Mouse (Mus musculus): ENCODE measurements around the gene Ntn1. TPM values are rescaled to one million over a fixed set of nuclear protein-coding genes. Genes with fewer than 3 reads are reported as not detected.

Ntn1 gene
- polyA plus RNA-seq, 1 experiment from 2014 or later = 14.8 TPM

GRCm38 (mm10) chr11:68205572-68206229 lies 194.9 kb downstream of the Ntn1 start:
- no peak for ATAC-seq (ENCODE audit: insufficient number of reproducible peaks, insufficient read depth, low FRiP score, low TSS enrichment)
- WGBS = 82% methylated on average over 10 of the region's 10 CpGs
- no peak overlapping the region for H3K27ac ChIP-seq

GRCm38 (mm10) chr11:68204407-68204806 lies 196.2 kb downstream of the Ntn1 start:
- no peak for ATAC-seq (ENCODE audit: insufficient number of reproducible peaks, insufficient read depth, low FRiP score, low TSS enrichment)
- Histone ChIP-seq H3K4me2 (replicated peaks) (no peak overlapping the region), H3K4me1 (peaks cover 13% of the 10 kb centered on the region), H3K9me3 (no peaks in the 10 kb centered on the region), H3K9ac (no peak overlapping the region), H3K27ac (no peak overlapping the region), H3K36me3 (no peaks in the 10 kb centered on the region), H3K27me3 (no peaks in the 10 kb centered on the region), H3K4me3 (no peak overlapping the region)
- 81% methylated on average over 5 of the region's 5 CpGs for WGBS

More at GRCm38 (mm10) chr11:68205572-68206229, 194.9 kb downstream of the Ntn1 start:
- Histone ChIP-seq H3K27me3 (no peaks in the 10 kb centered on the region), H3K36me3 (no peaks in the 10 kb centered on the region), H3K9me3 (no peaks in the 10 kb centered on the region), H3K4me2 (replicated peaks) (no peak overlapping the region), H3K4me3 (no peak overlapping the region), H3K9ac (no peak overlapping the region), H3K4me1 (peaks cover 2% of the 10 kb centered on the region; the same call in 1 of the 2 replicates)

- peaks cover 13% of the 10 kb centered on the region for H3K4me1 ChIP-seq
These were observed 196.8 kb downstream of the Ntn1 start for GRCm38 (mm10) chr11:68203658-68204315.

GRCm38 (mm10) chr11:68202561-68202960 lies 198.1 kb downstream of the Ntn1 start:
- Histone ChIP-seq H3K36me3 (no peaks in the 10 kb centered on the region), H3K27ac (no peak overlapping the region), H3K4me3 (no peak overlapping the region), H3K4me2 (replicated peaks) (no peak overlapping the region), H3K9me3 (no peaks in the 10 kb centered on the region), H3K9ac (no peak overlapping the region), H3K27me3 (no peaks in the 10 kb centered on the region), H3K4me1 (peaks cover 13% of the 10 kb centered on the region)
- 53% methylated on average over 10 of the region's 10 CpGs for WGBS
- ATAC-seq (ENCODE audit: insufficient number of reproducible peaks, insufficient read depth, low FRiP score, low TSS enrichment) = no peak

More at GRCm38 (mm10) chr11:68203658-68204315, 196.8 kb downstream of the Ntn1 start:
- no peaks in the 10 kb centered on the region for H3K36me3 ChIP-seq
- ATAC-seq (ENCODE audit: insufficient number of reproducible peaks, insufficient read depth, low FRiP score, low TSS enrichment) = no peak
- H3K4me2 ChIP-seq (replicated peaks) = no peak overlapping the region
- H3K9ac ChIP-seq = no peak overlapping the region
- no peak overlapping the region for H3K27ac ChIP-seq
- no peak overlapping the region for H3K4me3 ChIP-seq
- 76% methylated on average over 10 of the region's 10 CpGs for WGBS
- H3K27me3 ChIP-seq = no peaks in the 10 kb centered on the region
- H3K9me3 ChIP-seq = no peaks in the 10 kb centered on the region

GRCm38 (mm10) chr11:68201811-68202459 lies 198.7 kb downstream of the Ntn1 start:
- peaks cover 17% of the 10 kb centered on the region for H3K4me1 ChIP-seq
- no peaks in the 10 kb centered on the region for H3K36me3 ChIP-seq
- no peak for ATAC-seq (ENCODE audit: insufficient number of reproducible peaks, insufficient read depth, low FRiP score, low TSS enrichment)
- WGBS = 84% methylated on average over 10 of the region's 10 CpGs
- H3K9me3 ChIP-seq = no peaks in the 10 kb centered on the region
- no peak overlapping the region for H3K4me2 ChIP-seq (replicated peaks)
- no peaks in the 10 kb centered on the region for H3K27me3 ChIP-seq
- H3K9ac ChIP-seq = no peak overlapping the region
- H3K4me3 ChIP-seq = no peak overlapping the region
- no peak overlapping the region for H3K27ac ChIP-seq

GRCm38 (mm10) chr11:68201063-68201462 lies 199.6 kb downstream of the Ntn1 start:
- H3K4me2 ChIP-seq (replicated peaks) = no peak overlapping the region
- no peak overlapping the region for H3K27ac ChIP-seq
- no peaks in the 10 kb centered on the region for H3K9me3 ChIP-seq
- no peaks in the 10 kb centered on the region for H3K36me3 ChIP-seq
- H3K27me3 ChIP-seq = no peaks in the 10 kb centered on the region
- ATAC-seq (ENCODE audit: insufficient number of reproducible peaks, insufficient read depth, low FRiP score, low TSS enrichment) = no peak
- WGBS = 84% methylated on average over 1 of the region's 1 CpGs
- H3K4me3 ChIP-seq = no peak overlapping the region
- no peak overlapping the region for H3K9ac ChIP-seq
- H3K4me1 ChIP-seq = peaks cover 19% of the 10 kb centered on the region

- Histone ChIP-seq H3K9ac (no peak overlapping the region), H3K4me3 (no peak overlapping the region), H3K27me3 (no peaks in the 10 kb centered on the region), H3K4me2 (replicated peaks) (no peak overlapping the region), H3K9me3 (no peaks in the 10 kb centered on the region), H3K4me1 (peaks cover 24% of the 10 kb centered on the region), H3K36me3 (no peaks in the 10 kb centered on the region), H3K27ac (no peak overlapping the region)
- WGBS = 86% methylated on average over 4 of the region's 4 CpGs
- ATAC-seq (ENCODE audit: insufficient number of reproducible peaks, insufficient read depth, low FRiP score, low TSS enrichment) = no peak
These were observed 200.1 kb downstream of the Ntn1 start for GRCm38 (mm10) chr11:68200500-68200899.

GRCm38 (mm10) chr11:68199801-68200423 lies 200.7 kb downstream of the Ntn1 start:
- Histone ChIP-seq H3K9ac (no peak overlapping the region; the same call in 1 of the 2 replicates), H3K4me2 (replicated peaks) (no peak overlapping the region), H3K9me3 (no peaks in the 10 kb centered on the region), H3K36me3 (no peaks in the 10 kb centered on the region), H3K4me1 (peaks cover 30% of the 10 kb centered on the region), H3K4me3 (no peak overlapping the region), H3K27me3 (no peaks in the 10 kb centered on the region), H3K27ac (no peak overlapping the region)
- no peak for ATAC-seq (ENCODE audit: insufficient number of reproducible peaks, insufficient read depth, low FRiP score, low TSS enrichment)
- WGBS = 23% methylated on average over 10 of the region's 10 CpGs

- 75% methylated on average over 8 of the region's 8 CpGs for WGBS
- H3K27me3 ChIP-seq = no peaks in the 10 kb centered on the region
These were observed 201.5 kb downstream of the Ntn1 start for GRCm38 (mm10) chr11:68199103-68199502.

GRCm38 (mm10) chr11:68198696-68199095 lies 201.9 kb downstream of the Ntn1 start:
- Histone ChIP-seq H3K4me3 (no peak overlapping the region), H3K9me3 (no peaks in the 10 kb centered on the region), H3K9ac (no peak overlapping the region), H3K27ac (no peak overlapping the region), H3K27me3 (no peaks in the 10 kb centered on the region), H3K36me3 (no peaks in the 10 kb centered on the region), H3K4me2 (replicated peaks) (no peak overlapping the region), H3K4me1 (peaks cover 35% of the 10 kb centered on the region)
- no peak for ATAC-seq (ENCODE audit: insufficient number of reproducible peaks, insufficient read depth, low FRiP score, low TSS enrichment)
- WGBS = 64% methylated on average over 10 of the region's 10 CpGs

More at GRCm38 (mm10) chr11:68199103-68199502, 201.5 kb downstream of the Ntn1 start:
- Histone ChIP-seq H3K9me3 (no peaks in the 10 kb centered on the region), H3K9ac (no peak overlapping the region), H3K27ac (no peak overlapping the region), H3K4me2 (replicated peaks) (no peak overlapping the region), H3K36me3 (no peaks in the 10 kb centered on the region), H3K4me3 (no peak overlapping the region), H3K4me1 (peaks cover 35% of the 10 kb centered on the region)
- ATAC-seq (ENCODE audit: insufficient number of reproducible peaks, insufficient read depth, low FRiP score, low TSS enrichment) = no peak

GRCm38 (mm10) chr11:68197471-68197870 lies 203.2 kb downstream of the Ntn1 start:
- no peak overlapping the region; the same call in 1 of the 2 replicates for H3K9ac ChIP-seq
- no peak overlapping the region for H3K4me3 ChIP-seq
- no peaks in the 10 kb centered on the region for H3K36me3 ChIP-seq
- H3K27ac ChIP-seq = no peak overlapping the region
- peaks cover 35% of the 10 kb centered on the region for H3K4me1 ChIP-seq
- H3K9me3 ChIP-seq = no peaks in the 10 kb centered on the region
- H3K4me2 ChIP-seq (replicated peaks) = no peak overlapping the region
- WGBS = 68% methylated on average over 11 of the region's 11 CpGs
- H3K27me3 ChIP-seq = no peaks in the 10 kb centered on the region
- ATAC-seq (ENCODE audit: insufficient number of reproducible peaks, insufficient read depth, low FRiP score, low TSS enrichment) = no peak
